Comparison of ENCODE assay signal across 31 mouse cellular contexts in genomic region chr4:102715532-102715931, GRCm38 (mm10). TPM values are rescaled to one million over a fixed set of nuclear protein-coding genes. Genes with fewer than 3 reads are reported as not detected.
A peak's percentile ranks its signal among the peaks of the same experiment; 100 is the strongest.
DNase-seq lines count a peak whose midpoint lies in the region; ATAC-seq and TF ChIP-seq lines count a peak whose summit lies in the region.
"Had no signal": no experiment of that assay in that cellular context is flagged by ENCODE, and none has a peak within 500 bp of the region (broad histone marks: within the 10 kb centered on the region; RNA-seq: fewer than 3 reads in every experiment).

No protein-coding gene starts in this region.

- H3K36me3 ChIP-seq in liver, postnatal 0 days (replicated peaks; ENCODE audit: insufficient read depth, low read length): no peaks in the 10 kb centered on the region
- no peaks in the 10 kb centered on the region for H3K36me3 ChIP-seq in liver, embryonic 12.5 days
- no peaks in the 10 kb centered on the region for H3K36me3 ChIP-seq in stomach, postnatal 0 days (ENCODE audit: control insufficient read depth, insufficient read depth, low read length)
- H3K36me3 ChIP-seq: heart, embryonic 12.5 days; hindbrain, embryonic 13.5 days; kidney, embryonic 15.5 days; limb, embryonic 10.5 days; limb, embryonic 15.5 days; midbrain, embryonic 10.5 days; neural tube, embryonic 12.5 days had no signal

- no peak for ATAC-seq in liver, postnatal 0 days
- no peak for ATAC-seq in liver, embryonic 12.5 days
- ATAC-seq in stomach, postnatal 0 days (ENCODE audit: low FRiP score, low TSS enrichment): no peak
- no peak for ATAC-seq in inflammation-experienced regulatory T-cells, adult 6 months
- ATAC-seq: CD4-positive, CD25-positive, alpha-beta regulatory T cell, adult 4 months; forebrain, embryonic 16.5 days; midbrain, embryonic 16.5 days had no signal

- no peak for DNase-seq in gastrocnemius, adult 2 months
- DNase-seq in gastrocnemius, postnatal 36 days: no peak
- DNase-seq in liver, postnatal 0 days: no peak
- peak; percentile 34 for DNase-seq in thymus, postnatal 0 days (ENCODE audit: low spot score)
- DNase-seq in thymus, postnatal 4 days: no peak
- no peak for DNase-seq in stomach, postnatal 0 days (ENCODE audit: low spot score)
- DNase-seq: adrenal gland, postnatal 14 days; cerebellum, adult 11-12 months; cerebellum, postnatal 10 days; gastrocnemius, postnatal 10 days; heart, adult 11 months; heart, postnatal 4 days; kidney, adult 18-20 months; kidney, postnatal 25 days; right cerebral cortex, adult 18-20 months; thymus, postnatal 14 days had no signal

- no peaks in the 10 kb centered on the region for H3K9me3 ChIP-seq in liver, postnatal 0 days (ENCODE audit: low read length)
- no peaks in the 10 kb centered on the region for H3K9me3 ChIP-seq in liver, embryonic 12.5 days (replicated peaks)
- H3K9me3 ChIP-seq in stomach, postnatal 0 days (ENCODE audit: control insufficient read depth, low read length): no peaks in the 10 kb centered on the region
- H3K9me3 ChIP-seq: heart, embryonic 12.5 days; hindbrain, embryonic 13.5 days; kidney, embryonic 15.5 days; limb, embryonic 10.5 days; limb, embryonic 15.5 days; midbrain, embryonic 10.5 days; neural tube, embryonic 12.5 days had no signal

- peak; percentile 20; the same call in 1 of the 2 replicates for TF ChIP-seq CTCF in gastrocnemius, adult 2 months (IDR thresholded peaks at IDR 0.05)
- TF ChIP-seq CTCF in liver, postnatal 0 days (IDR thresholded peaks at IDR 0.05; ENCODE audit: low read depth): 0 out of 2 replicates have a peak, but pooled peaks have one; percentile 4
- TF ChIP-seq CTCF in stomach, postnatal 0 days (IDR thresholded peaks at IDR 0.05; ENCODE audit: low read depth): 0 out of 2 replicates have a peak, but pooled peaks have one; percentile 27

- no peaks in the 10 kb centered on the region for H3K4me1 ChIP-seq in liver, postnatal 0 days (ENCODE audit: insufficient read depth)
- no peaks in the 10 kb centered on the region for H3K4me1 ChIP-seq in liver, embryonic 12.5 days
- no peaks in the 10 kb centered on the region for H3K4me1 ChIP-seq in stomach, postnatal 0 days (replicated peaks; ENCODE audit: control insufficient read depth, insufficient read depth)
- H3K4me1 ChIP-seq: hindbrain, embryonic 13.5 days; kidney, embryonic 15.5 days; limb, embryonic 10.5 days; limb, embryonic 15.5 days; midbrain, embryonic 10.5 days; neural tube, embryonic 12.5 days had no signal

- TF ChIP-seq EP300 in liver, postnatal 0 days (IDR thresholded peaks at IDR 0.05; ENCODE audit: low read depth): no peak
- no peak for TF ChIP-seq EP300 in stomach, postnatal 0 days (optimal IDR thresholded peaks at IDR 0.05)

- H3K27ac ChIP-seq in gastrocnemius, adult 2 months: no peak overlapping the region
- no peak overlapping the region for H3K27ac ChIP-seq in liver, postnatal 0 days (ENCODE audit: low read depth)
- H3K27ac ChIP-seq in liver, embryonic 12.5 days: no peak overlapping the region
- no peak overlapping the region for H3K27ac ChIP-seq in stomach, postnatal 0 days (replicated peaks)
- H3K27ac ChIP-seq: hindbrain, embryonic 13.5 days; kidney, embryonic 15.5 days; limb, embryonic 10.5 days; limb, embryonic 15.5 days; liver, embryonic 14.5 days; midbrain, embryonic 10.5 days; neural tube, embryonic 12.5 days had no signal

- intact Hi-C loops in gastrocnemius, adult 2 months (cut with DNase I): no loop called here
- intact Hi-C loops in gastrocnemius, postnatal 36 days (cut with DNase I): no loop called here

- no peak overlapping the region for H3K4me2 ChIP-seq in liver, postnatal 0 days (ENCODE audit: low read depth, low read length)
- no peak overlapping the region for H3K4me2 ChIP-seq in liver, embryonic 12.5 days
- no peak overlapping the region for H3K4me2 ChIP-seq in stomach, postnatal 0 days (replicated peaks; ENCODE audit: low read depth)
- H3K4me2 ChIP-seq: heart, embryonic 12.5 days; hindbrain, embryonic 13.5 days; kidney, embryonic 15.5 days; limb, embryonic 15.5 days; neural tube, embryonic 12.5 days had no signal

- H3K9ac ChIP-seq in liver, postnatal 0 days (replicated peaks): no peak overlapping the region
- H3K9ac ChIP-seq in liver, embryonic 12.5 days: no peak overlapping the region
- no peak overlapping the region for H3K9ac ChIP-seq in stomach, postnatal 0 days (ENCODE audit: low read length)
- H3K9ac ChIP-seq: heart, embryonic 12.5 days; hindbrain, embryonic 13.5 days; kidney, embryonic 15.5 days; limb, embryonic 15.5 days; liver, embryonic 14.5 days; neural tube, embryonic 12.5 days had no signal

- H3K4me3 ChIP-seq in gastrocnemius, adult 2 months: no peak overlapping the region
- H3K4me3 ChIP-seq in liver, postnatal 0 days (ENCODE audit: low read depth, low read length): no peak overlapping the region
- no peak overlapping the region for H3K4me3 ChIP-seq in liver, embryonic 12.5 days
- H3K4me3 ChIP-seq in stomach, postnatal 0 days (ENCODE audit: low read depth, low read length): no peak overlapping the region
- H3K4me3 ChIP-seq: erythroblast, embryonic 14.5 days; heart, embryonic 12.5 days; hindbrain, embryonic 13.5 days; kidney, embryonic 15.5 days; limb, embryonic 10.5 days; limb, embryonic 15.5 days; midbrain, embryonic 10.5 days; myocyte; neural tube, embryonic 12.5 days had no signal

- no peaks in the 10 kb centered on the region for H3K27me3 ChIP-seq in liver, postnatal 0 days (ENCODE audit: insufficient read depth, low read length)
- H3K27me3 ChIP-seq in liver, embryonic 12.5 days (replicated peaks): no peaks in the 10 kb centered on the region
- no peaks in the 10 kb centered on the region for H3K27me3 ChIP-seq in stomach, postnatal 0 days (ENCODE audit: control insufficient read depth, insufficient read depth, low read length)
- H3K27me3 ChIP-seq: heart, embryonic 12.5 days; hindbrain, embryonic 13.5 days; kidney, embryonic 15.5 days; limb, embryonic 15.5 days; neural tube, embryonic 12.5 days had no signal

RNA-seq across cellular contexts. Expression of gene Sgip1, which starts 25.6 kb away (rescaled TPM):
- total RNA-seq in gastrocnemius, adult 2 months (2021): 1 to 10 TPM; 1.8 to 2.4 TPM
- 1 to 10 TPM in 1 of 2 experiments, under 1 TPM in 1; 0.86 to 1.3 TPM for total RNA-seq in gastrocnemius, postnatal 36 days (2021)
- 0.34 and 0.60 TPM in 2 replicates for polyA plus RNA-seq in liver, postnatal 0 days (2015; fragmentation: Nextera tagmentation; extraction: Ambion mirVana)
- polyA plus RNA-seq in liver, embryonic 12.5 days (2016; fragmentation: Nextera tagmentation; extraction: Ambion mirVana): 0.97 and 0.99 TPM in 2 replicates
- polyA plus RNA-seq in thymus, postnatal 0 days (2015; fragmentation: Nextera tagmentation; extraction: Ambion mirVana): 2.7 and 3.2 TPM in 2 replicates
- polyA plus RNA-seq in stomach, postnatal 0 days (2015; fragmentation: Nextera tagmentation; extraction: Ambion mirVana): 2.4 and 2.8 TPM in 2 replicates
- polyA plus RNA-seq in inflammation-experienced regulatory T-cells, adult 6 months (2017; shearing (Covaris generic)): 1 to 10 TPM in 2 of 3 experiments, not detected in 1; 1.2 to 1.9 TPM
- polyA plus RNA-seq: erythroblast, embryonic 14.5 days had no signal
